27 mouse cellular contexts compared by ENCODE assay signal in genomic region chr7:96742221-96742620, GRCm38 (mm10).
DNase-seq lines count a peak whose midpoint lies in the region; ATAC-seq lines count a peak whose summit lies in the region.
"Had no signal": no experiment of that assay in that cellular context is flagged by ENCODE, and none has a peak within 500 bp of the region (broad histone marks: within the 10 kb centered on the region; RNA-seq: fewer than 3 reads in every experiment).

No protein-coding gene starts in this region.

- H3K4me3 ChIP-seq in embryonic facial prominence, embryonic 11.5 days (ENCODE audit: low read depth, low read length) = no peak overlapping the region
- no peak overlapping the region for H3K4me3 ChIP-seq in limb, embryonic 10.5 days
- H3K4me3 ChIP-seq: embryonic facial prominence, embryonic 13.5 days; heart, embryonic 13.5 days; hindbrain, embryonic 10.5 days; hindbrain, embryonic 15.5 days; limb, embryonic 13.5 days; liver, embryonic 12.5 days; midbrain, embryonic 13.5 days; neural tube, embryonic 13.5 days had no signal

- no peak overlapping the region for H3K27ac ChIP-seq in embryonic facial prominence, embryonic 11.5 days (replicated peaks; ENCODE audit: low read depth, low read length)
- peak overlapping the region; percentile 61 for H3K27ac ChIP-seq in limb, embryonic 10.5 days
- H3K27ac ChIP-seq: embryonic facial prominence, embryonic 13.5 days; heart, embryonic 13.5 days; hindbrain, embryonic 10.5 days; hindbrain, embryonic 15.5 days; limb, embryonic 13.5 days; liver, embryonic 12.5 days; macrophage; midbrain, embryonic 13.5 days; neural tube, embryonic 13.5 days had no signal

- no peak overlapping the region for H3K9ac ChIP-seq in embryonic facial prominence, embryonic 11.5 days (replicated peaks; ENCODE audit: low read length)
- H3K9ac ChIP-seq: embryonic facial prominence, embryonic 13.5 days; heart, embryonic 13.5 days; hindbrain, embryonic 15.5 days; limb, embryonic 13.5 days; liver, embryonic 12.5 days; liver, postnatal 0 days; midbrain, embryonic 13.5 days; neural tube, embryonic 13.5 days had no signal

- no peaks in the 10 kb centered on the region for H3K9me3 ChIP-seq in embryonic facial prominence, embryonic 11.5 days (replicated peaks; ENCODE audit: control insufficient read depth, low read length)
- H3K9me3 ChIP-seq in limb, embryonic 10.5 days (replicated peaks) = no peaks in the 10 kb centered on the region
- H3K9me3 ChIP-seq: embryonic facial prominence, embryonic 13.5 days; heart, embryonic 13.5 days; hindbrain, embryonic 10.5 days; hindbrain, embryonic 15.5 days; limb, embryonic 13.5 days; liver, embryonic 12.5 days; midbrain, embryonic 13.5 days; neural tube, embryonic 13.5 days had no signal

- H3K4me2 ChIP-seq in embryonic facial prominence, embryonic 11.5 days (ENCODE audit: low read depth, low read length) = no peak overlapping the region
- H3K4me2 ChIP-seq: embryonic facial prominence, embryonic 13.5 days; heart, embryonic 13.5 days; hindbrain, embryonic 15.5 days; limb, embryonic 13.5 days; liver, embryonic 12.5 days; midbrain, embryonic 13.5 days; neural tube, embryonic 13.5 days had no signal

- ATAC-seq in embryonic facial prominence, embryonic 11.5 days (replicated peaks; ENCODE audit: insufficient number of reproducible peaks, low FRiP score, low TSS enrichment, low read depth) = no peak
- no peak for ATAC-seq in erythroblast, adult 5-6 weeks (replicated peaks; ENCODE audit: low FRiP score, poor library complexity, severe bottlenecking)
- ATAC-seq: forebrain, embryonic 14.5 days; inflammation-experienced regulatory T-cells, adult 6 months; liver, embryonic 12.5 days; liver, postnatal 0 days; lung, postnatal 0 days; midbrain, embryonic 13.5 days had no signal

- intact Hi-C loops in gastrocnemius, postnatal 36 days (cut with DNase I) = no loop called here

- peaks cover 11% of the 10 kb centered on the region for H3K4me1 ChIP-seq in embryonic facial prominence, embryonic 11.5 days (ENCODE audit: control insufficient read depth, insufficient read depth, low read length)
- peaks cover 81% of the 10 kb centered on the region for H3K4me1 ChIP-seq in limb, embryonic 10.5 days
- H3K4me1 ChIP-seq: liver, embryonic 12.5 days had no signal

- 42% methylated on average over 7 of the region's 7 CpGs for WGBS in embryonic facial prominence, embryonic 11.5 days
- WGBS in limb, embryonic 10.5 days = 22% methylated on average over 7 of the region's 7 CpGs

- no peaks in the 10 kb centered on the region for H3K27me3 ChIP-seq in embryonic facial prominence, embryonic 11.5 days (ENCODE audit: control insufficient read depth, insufficient read depth, low read length)
- H3K27me3 ChIP-seq in limb, embryonic 10.5 days (ENCODE audit: low read depth, poor library complexity, severe bottlenecking) = peaks cover 4% of the 10 kb centered on the region; the same call in 1 of the 2 replicates
- H3K27me3 ChIP-seq: embryonic facial prominence, embryonic 13.5 days; hindbrain, embryonic 15.5 days; limb, embryonic 13.5 days; midbrain, embryonic 13.5 days; neural tube, embryonic 13.5 days had no signal

- DNase-seq in gastrocnemius, postnatal 25 days = peak; percentile 15
- no peak for DNase-seq in gastrocnemius, postnatal 36 days
- peak; percentile 51 for DNase-seq in embryonic facial prominence, embryonic 11.5 days (ENCODE audit: low spot score)
- no peak for DNase-seq in limb, embryonic 10.5 days (ENCODE audit: low spot score)
- DNase-seq in retina, postnatal 1 day = no peak
- DNase-seq: adrenal gland, adult 8-10 months; B cell, adult 2 months; cerebellum, adult 11 months; heart, postnatal 10 days; kidney, adult 11 months; kidney, postnatal 14 days; layer of hippocampus, adult 9-11 months; liver, postnatal 0 days; thymus, postnatal 4 days had no signal

- no peaks in the 10 kb centered on the region for H3K36me3 ChIP-seq in embryonic facial prominence, embryonic 11.5 days (replicated peaks; ENCODE audit: control insufficient read depth, insufficient read depth, low read depth, low read length)
- peaks cover 21% of the 10 kb centered on the region for H3K36me3 ChIP-seq in limb, embryonic 10.5 days
- H3K36me3 ChIP-seq: heart, embryonic 13.5 days; liver, embryonic 12.5 days had no signal

Comparison
In these comparisons a context has a peak if more than half of its experiments do, and no peak if none do; other contexts are left out.
1. DNase-seq: peak in gastrocnemius, postnatal 25 days (single experiment) and embryonic facial prominence, embryonic 11.5 days (single experiment); none in gastrocnemius, postnatal 36 days (0 of 2), limb, embryonic 10.5 days (single experiment) and retina, postnatal 1 day (single experiment).